8 mouse cellular contexts compared by ENCODE assay signal in the genomic region with DNA sequence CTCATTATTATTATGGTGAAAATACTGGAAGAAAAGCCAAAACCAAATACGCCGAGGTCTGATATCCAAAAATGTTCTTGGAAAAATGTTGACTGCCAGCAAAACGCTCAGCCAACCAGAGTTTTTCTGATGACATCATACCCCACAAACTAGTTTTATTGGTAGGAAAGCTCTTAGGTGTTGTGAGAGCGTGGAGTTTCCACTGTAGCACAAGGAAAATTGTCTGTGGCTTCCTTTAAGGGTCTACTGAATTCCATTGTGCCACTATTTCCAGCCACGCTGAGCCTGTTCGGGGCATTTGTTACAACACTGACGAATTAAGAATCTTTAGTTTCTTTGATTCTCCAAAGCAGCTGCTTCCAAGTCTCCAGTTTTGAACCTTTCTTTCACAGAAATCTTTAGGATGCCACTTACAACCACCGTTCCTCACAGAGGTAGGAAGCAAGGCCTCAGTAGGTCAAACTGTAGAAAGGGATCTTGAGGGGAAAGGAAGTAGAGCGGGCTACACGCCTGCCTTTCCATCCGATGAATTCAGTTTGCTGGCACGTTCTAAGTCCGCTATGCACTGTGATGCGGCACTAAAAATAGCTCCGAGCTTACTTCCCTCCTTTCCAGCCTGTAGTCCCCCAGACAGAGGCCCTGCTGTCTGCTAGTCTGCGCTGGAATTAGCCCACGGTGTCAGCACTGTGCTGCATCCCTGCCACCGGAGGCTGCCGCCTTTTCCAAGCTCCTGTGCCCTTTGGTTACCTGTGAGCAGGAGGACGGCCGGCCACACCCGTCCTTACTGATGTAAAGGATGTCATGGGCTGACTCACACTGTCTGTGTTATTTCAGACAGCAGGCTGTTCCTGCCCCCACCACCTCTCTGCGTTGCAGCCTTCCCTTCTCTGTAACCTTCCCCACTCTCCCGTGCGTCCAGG.
DNase-seq lines count a peak whose midpoint lies in the region; ATAC-seq and TF ChIP-seq lines count a peak whose summit lies in the region.

No protein-coding gene starts in this region.

- H3K4me2 ChIP-seq in embryonic facial prominence, embryonic 15.5 days (replicated peaks) = peak overlapping the region; percentile 37
- H3K4me2 ChIP-seq in limb, embryonic 12.5 days = peak overlapping the region; percentile 33

- peak overlapping the region; percentile 86 for H3K27ac ChIP-seq in embryonic facial prominence, embryonic 15.5 days (replicated peaks)
- peak overlapping the region; percentile 30 for H3K27ac ChIP-seq in limb, embryonic 12.5 days
- H3K27ac ChIP-seq in olfactory bulb, adult 2 months (ENCODE audit: insufficient read depth, low read depth, low read length) = 0 out of 2 replicates have a peak overlapping the region, but pooled peaks have one; percentile 20

- H3K9me3 ChIP-seq in embryonic facial prominence, embryonic 15.5 days (replicated peaks) = no peaks in the 10 kb centered on the region
- H3K9me3 ChIP-seq in limb, embryonic 12.5 days = no peaks in the 10 kb centered on the region

- DNase-seq in layer of hippocampus, adult 11-12 months (ENCODE audit: low spot score) = peak; percentile 29
- no peak for DNase-seq in layer of hippocampus, adult 18-20 months (ENCODE audit: low spot score in 2 of 2)
- peak; percentile 68 for DNase-seq in heart, postnatal 4 days
- no peak for DNase-seq in adrenal gland, postnatal 10 days
- DNase-seq in cerebellum, adult 9-11 months = no peak

- no peak for TF ChIP-seq POLR2A in olfactory bulb, adult 2 months (IDR thresholded peaks at IDR 0.05; ENCODE audit: insufficient read depth, low read depth, low read length)

- H3K4me3 ChIP-seq in embryonic facial prominence, embryonic 15.5 days (replicated peaks) = peak overlapping the region; percentile 4; the same call in 1 of the 2 replicates
- H3K4me3 ChIP-seq in limb, embryonic 12.5 days (replicated peaks) = no peak overlapping the region
- H3K4me3 ChIP-seq in olfactory bulb, adult 2 months (ENCODE audit: insufficient read depth, low read depth, low read length) = no peak overlapping the region; the same call in 1 of the 2 replicates

- H3K9ac ChIP-seq in embryonic facial prominence, embryonic 15.5 days = no peak overlapping the region
- H3K9ac ChIP-seq in limb, embryonic 12.5 days (replicated peaks) = peak overlapping the region; percentile 31; the same call in 1 of the 2 replicates

- no peak for TF ChIP-seq CTCF in olfactory bulb, adult 2 months (IDR thresholded peaks at IDR 0.05; ENCODE audit: insufficient read depth, low read depth, low read length)

- H3K27me3 ChIP-seq in embryonic facial prominence, embryonic 15.5 days = no peaks in the 10 kb centered on the region
- H3K27me3 ChIP-seq in limb, embryonic 12.5 days = no peaks in the 10 kb centered on the region

- H3K36me3 ChIP-seq in embryonic facial prominence, embryonic 15.5 days = no peaks in the 10 kb centered on the region
- H3K36me3 ChIP-seq in limb, embryonic 12.5 days = no peaks in the 10 kb centered on the region

- 19% methylated on average over 25 of the region's 25 CpGs for WGBS in embryonic facial prominence, embryonic 15.5 days
- WGBS in limb, embryonic 12.5 days = 51% methylated on average over 25 of the region's 25 CpGs
- whole genome bisulfite sequencing in olfactory bulb, adult 2 months = 32% methylated on average over 25 of the region's 25 CpGs

- H3K4me1 ChIP-seq in embryonic facial prominence, embryonic 15.5 days = peaks cover 18% of the 10 kb centered on the region
- peaks cover 9% of the 10 kb centered on the region for H3K4me1 ChIP-seq in limb, embryonic 12.5 days (replicated peaks)
- H3K4me1 ChIP-seq in olfactory bulb, adult 2 months (ENCODE audit: control insufficient read depth, insufficient read depth, low read length) = peaks cover 6% of the 10 kb centered on the region

- ATAC-seq in embryonic facial prominence, embryonic 15.5 days (ENCODE audit: insufficient number of reproducible peaks, low FRiP score, low TSS enrichment, low read depth) = peak; percentile 53; the same call in 1 of the 2 replicates
- no peak for ATAC-seq in limb, embryonic 12.5 days (ENCODE audit: insufficient number of reproducible peaks, insufficient read depth, low FRiP score, low TSS enrichment, low read depth)

Comparison
In these comparisons a context has a peak if more than half of its experiments do, and no peak if none do; other contexts are left out.
1. DNase-seq: peak in layer of hippocampus, adult 11-12 months (single experiment) and heart, postnatal 4 days (single experiment); none in layer of hippocampus, adult 18-20 months (0 of 2), adrenal gland, postnatal 10 days (single experiment) and cerebellum, adult 9-11 months (single experiment).
2. H3K27ac ChIP-seq: peak in every context shown above with its lines; median percentile 86 in embryonic facial prominence, embryonic 15.5 days; 30 in limb, embryonic 12.5 days; 20 in olfactory bulb, adult 2 months.